Mouse (Mus musculus): ENCODE measurements around the gene Zscan20. TPM values are rescaled to one million over a fixed set of nuclear protein-coding genes. Genes with fewer than 3 reads are reported as not detected.
"Not testable (repeated sequence)": the region's sequence is repeated elsewhere in the genome, so short reads cannot be mapped to it uniquely, and the experiment has no call there.

Zscan20 gene
- polyA plus RNA-seq, 1 experiment from 2014 or later, result 3.6 TPM

GRCm38 (mm10) chr4:128560327-128560726 is 49.6 kb downstream of the Zscan20 start:
- Histone ChIP-seq H3K4me3 (replicated peaks) (no peak overlapping the region), H3K9ac (no peak overlapping the region), H3K4me1 (no peaks in the 10 kb centered on the region), H3K27ac (replicated peaks) (no peak overlapping the region), H3K36me3 (no peaks in the 10 kb centered on the region), H3K4me2 (replicated peaks) (no peak overlapping the region), H3K27me3 (no peaks in the 10 kb centered on the region), H3K9me3 (replicated peaks) (no peaks in the 10 kb centered on the region)
- no peak for ATAC-seq (ENCODE audit: insufficient number of reproducible peaks, low FRiP score, low TSS enrichment, low read depth)
- WGBS, result 77% methylated on average over 3 of the region's 3 CpGs

GRCm38 (mm10) chr4:128554198-128554597 is 55.7 kb downstream of the Zscan20 start:
- Histone ChIP-seq H3K9me3 (replicated peaks) (no peaks in the 10 kb centered on the region), H3K27ac (replicated peaks) (no peak overlapping the region), H3K36me3 (no peaks in the 10 kb centered on the region), H3K4me1 (no peaks in the 10 kb centered on the region), H3K9ac (no peak overlapping the region), H3K27me3 (no peaks in the 10 kb centered on the region), H3K4me2 (replicated peaks) (no peak overlapping the region), H3K4me3 (replicated peaks) (no peak overlapping the region)
- ATAC-seq (ENCODE audit: insufficient number of reproducible peaks, low FRiP score, low TSS enrichment, low read depth), result no peak
- WGBS, result 78% methylated on average over 2 of the region's 2 CpGs

GRCm38 (mm10) chr4:128550756-128551155 is 59.1 kb downstream of the Zscan20 start:
- H3K27me3 ChIP-seq, result no peaks in the 10 kb centered on the region
- no peaks in the 10 kb centered on the region for H3K4me1 ChIP-seq
- no peak overlapping the region for H3K4me3 ChIP-seq (replicated peaks)
- no peak for ATAC-seq (ENCODE audit: insufficient number of reproducible peaks, low FRiP score, low TSS enrichment, low read depth)
- no peaks in the 10 kb centered on the region for H3K9me3 ChIP-seq (replicated peaks)
- 84% methylated on average over 6 of the region's 6 CpGs for whole genome bisulfite sequencing
- H3K27ac ChIP-seq (replicated peaks), result no peak overlapping the region
- no peak overlapping the region for H3K4me2 ChIP-seq (replicated peaks)
- H3K36me3 ChIP-seq, result no peaks in the 10 kb centered on the region
- no peak overlapping the region for H3K9ac ChIP-seq

- H3K36me3 ChIP-seq; H3K27ac ChIP-seq (replicated peaks); H3K4me2 ChIP-seq (replicated peaks); H3K4me1 ChIP-seq; H3K27me3 ChIP-seq; H3K9me3 ChIP-seq (replicated peaks); H3K4me3 ChIP-seq (replicated peaks); H3K9ac ChIP-seq; ATAC-seq (ENCODE audit: insufficient number of reproducible peaks, low FRiP score, low TSS enrichment, low read depth): not testable (repeated sequence)
- 84% methylated on average over 2 of the region's 2 CpGs for WGBS
These were observed 65.9 kb downstream of the Zscan20 start for GRCm38 (mm10) chr4:128543956-128544486.

GRCm38 (mm10) chr4:128543378-128543777 is 66.5 kb downstream of the Zscan20 start:
- H3K36me3 ChIP-seq, result no peaks in the 10 kb centered on the region
- ATAC-seq (ENCODE audit: insufficient number of reproducible peaks, low FRiP score, low TSS enrichment, low read depth), result no peak
- H3K9ac ChIP-seq, result no peak overlapping the region
- H3K27ac ChIP-seq (replicated peaks), result no peak overlapping the region
- no peaks in the 10 kb centered on the region for H3K4me1 ChIP-seq
- no peaks in the 10 kb centered on the region for H3K27me3 ChIP-seq
- H3K9me3 ChIP-seq (replicated peaks), result no peaks in the 10 kb centered on the region
- no peak overlapping the region for H3K4me3 ChIP-seq (replicated peaks)
- 23% methylated on average over 2 of the region's 2 CpGs for WGBS
- H3K4me2 ChIP-seq (replicated peaks), result no peak overlapping the region

Other genes with a start within 250 kb of the Zscan20 start
- 0.45 and 0.71 TPM in 2 replicates for gene Tlr12, start 8.5 kb upstream of the Zscan20 start, polyA plus RNA-seq (2015; fragmentation: Nextera tagmentation; extraction: Ambion mirVana)
- 61.5 and 62.2 TPM in 2 replicates for gene Phc2, start 44.6 kb upstream of the Zscan20 start, polyA plus RNA-seq (2015; fragmentation: Nextera tagmentation; extraction: Ambion mirVana)
- gene A3galt2, start 145.3 kb upstream of the Zscan20 start, polyA plus RNA-seq (2015; fragmentation: Nextera tagmentation; extraction: Ambion mirVana), result 0.12 and 0.15 TPM in 2 replicates
- 37.3 and 43.6 TPM in 2 replicates for gene Zfp362, start 195.9 kb upstream of the Zscan20 start, polyA plus RNA-seq (2015; fragmentation: Nextera tagmentation; extraction: Ambion mirVana)